Mouse (Mus musculus): Measurements from ENCODE around the gene Naaladl2.

- TF ChIP-seq POLR2A (IDR thresholded peaks at IDR 0.05; ENCODE audit: borderline replicate concordance, low read depth, low read length) (no peak), CTCF (IDR thresholded peaks at IDR 0.05; ENCODE audit: low read depth, low read length) (no peak)
Observed at GRCm38 (mm10) chr3:24888801-24889200, 255.3 kb downstream of the Naaladl2 start.

Measured in bone marrow macrophage, adult 2 months (primary cell).